Mouse (Mus musculus): Measurements from ENCODE around the gene Galntl5. TPM values are rescaled to one million over a fixed set of nuclear protein-coding genes. Genes with fewer than 3 reads are reported as not detected.

Gene Galntl5
- not detected in 2 replicates for polyA plus RNA-seq (2015; fragmentation: Nextera tagmentation; extraction: Ambion mirVana)

DNA sequence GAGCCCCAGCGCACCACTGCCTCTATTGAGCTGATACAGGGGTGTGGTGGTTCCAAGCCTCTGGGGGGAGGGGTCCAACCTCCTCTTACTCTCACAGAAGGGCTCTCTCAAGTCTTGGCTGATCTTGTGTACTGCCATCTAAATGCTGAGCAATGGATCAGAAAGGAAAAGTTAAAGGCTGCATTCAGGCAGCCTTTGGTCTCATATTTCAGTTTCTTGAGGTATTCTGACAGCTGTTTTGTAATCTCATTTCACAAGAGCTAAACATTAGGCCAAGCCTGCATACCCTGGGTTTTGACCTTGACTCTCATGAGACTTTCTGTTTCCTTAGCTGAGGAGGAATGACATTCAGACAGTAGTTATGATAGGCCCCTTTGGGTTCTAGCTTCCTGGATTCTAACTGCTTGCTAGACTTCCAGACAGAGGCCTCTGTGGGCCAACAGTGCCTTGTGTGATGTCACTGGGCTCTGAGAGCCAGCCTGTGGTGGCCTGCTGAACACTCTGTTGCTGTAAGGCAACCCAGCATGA lies at the start of gene Galntl5:
Gene Galntl5, plus strand, starts transcription at position 457 of the 528 bp plus-strand sequence.
- no peak for ATAC-seq (replicated peaks)
- H3K27me3 ChIP-seq: no peaks in the 10 kb centered on the region
- no peak within 1 kb of the TSS for H3K4me3 ChIP-seq
- WGBS: 100% methylated on average over 1 of the region's 1 CpGs
- no peaks in the 10 kb centered on the region for H3K9me3 ChIP-seq
- no peaks in the 10 kb centered on the region for H3K4me1 ChIP-seq
- H3K27ac ChIP-seq (replicated peaks): no peak within 1 kb of the TSS
- no peak within 1 kb of the TSS for H3K4me2 ChIP-seq (replicated peaks)
- H3K9ac ChIP-seq (replicated peaks): no peak within 1 kb of the TSS
- no peaks in the 10 kb centered on the region for H3K36me3 ChIP-seq

DNA sequence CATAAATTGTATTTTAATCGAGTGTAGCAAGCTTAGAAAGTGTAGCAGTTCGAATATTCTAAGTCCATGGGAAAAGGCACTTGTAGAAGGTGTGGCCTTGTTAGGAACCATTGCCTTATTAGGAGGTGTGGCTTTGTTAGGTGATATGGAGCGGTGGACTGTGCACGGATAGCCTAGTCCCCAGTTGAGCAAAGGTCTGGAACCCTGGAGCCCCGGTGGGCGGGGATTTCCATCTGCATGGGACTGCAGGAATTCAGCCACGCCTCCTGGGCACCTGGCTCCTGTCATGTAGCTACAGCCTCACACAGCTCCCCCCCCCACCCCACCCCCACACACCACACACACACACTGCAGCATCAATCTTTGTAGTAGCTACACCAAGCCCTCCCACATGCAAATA lies 34.6 kb upstream of the Galntl5 start:
- Histone ChIP-seq H3K27me3 (no peaks in the 10 kb centered on the region), H3K4me3 (no peak overlapping the region), H3K9ac (replicated peaks) (no peak overlapping the region), H3K4me2 (replicated peaks) (no peak overlapping the region), H3K36me3 (no peaks in the 10 kb centered on the region), H3K4me1 (no peaks in the 10 kb centered on the region), H3K27ac (replicated peaks) (no peak overlapping the region), H3K9me3 (no peaks in the 10 kb centered on the region)
- ATAC-seq (replicated peaks): no peak
- 89% methylated on average over 7 of the region's 7 CpGs for WGBS

DNA sequence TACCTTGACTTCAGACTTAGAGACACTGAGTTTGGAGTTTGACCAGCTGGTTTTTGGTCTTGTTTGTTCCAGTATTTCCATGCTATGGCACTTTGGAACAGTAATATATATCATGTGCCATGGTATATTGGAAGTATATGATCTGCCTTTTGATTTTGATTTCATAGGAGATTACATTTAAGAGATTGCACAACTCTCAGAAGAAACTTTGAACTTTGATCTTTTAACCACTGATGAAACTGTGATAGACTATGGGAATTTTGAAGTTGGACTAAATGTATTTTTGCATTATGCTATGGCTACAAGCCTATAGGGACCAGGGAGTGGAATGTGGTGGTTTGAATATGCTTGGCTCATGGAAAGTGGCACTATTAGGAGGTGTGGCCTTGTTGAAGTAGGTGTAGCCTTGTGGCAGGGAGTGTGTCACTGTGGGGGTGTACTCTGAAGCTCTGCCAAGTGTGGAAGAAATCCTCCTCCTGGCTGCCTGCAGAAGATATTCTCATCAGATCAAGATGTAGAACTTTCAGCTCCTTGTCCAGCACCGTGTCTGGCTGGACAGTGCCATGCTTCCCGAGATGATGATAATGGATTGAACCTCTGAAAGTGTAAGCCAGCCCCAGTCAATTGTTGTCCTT lies 31.8 kb upstream of the Galntl5 start:
- H3K4me3 ChIP-seq: no peak overlapping the region
- no peaks in the 10 kb centered on the region for H3K27me3 ChIP-seq
- ATAC-seq (replicated peaks): no peak
- H3K27ac ChIP-seq (replicated peaks): no peak overlapping the region
- no peaks in the 10 kb centered on the region for H3K9me3 ChIP-seq
- 91% methylated on average over 2 of the region's 2 CpGs for WGBS
- H3K36me3 ChIP-seq: no peaks in the 10 kb centered on the region
- no peaks in the 10 kb centered on the region for H3K4me1 ChIP-seq
- H3K9ac ChIP-seq (replicated peaks): no peak overlapping the region
- H3K4me2 ChIP-seq (replicated peaks): no peak overlapping the region

DNA sequence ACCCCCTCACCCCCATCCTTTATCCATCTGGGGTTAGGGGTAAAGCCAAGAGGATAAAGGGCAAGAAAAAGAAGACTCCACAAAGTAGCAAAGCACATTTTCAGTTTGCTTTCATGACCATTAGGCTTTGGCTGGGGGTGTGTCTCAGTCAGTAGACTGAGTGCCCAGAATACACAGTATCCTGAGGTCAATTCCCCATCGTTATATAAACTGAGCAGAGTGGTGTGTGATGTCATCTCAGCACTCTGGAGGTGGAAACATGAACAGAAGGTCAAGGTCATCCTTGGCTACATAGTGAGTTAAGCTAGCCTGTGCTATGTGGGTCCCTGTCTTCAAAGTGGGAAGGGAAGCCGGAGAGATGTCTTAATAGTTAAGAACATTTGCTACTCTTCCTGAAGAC lies 27.8 kb upstream of the Galntl5 start:
- no peak overlapping the region for H3K4me2 ChIP-seq (replicated peaks)
- H3K27ac ChIP-seq (replicated peaks): no peak overlapping the region
- no peak for ATAC-seq (replicated peaks)
- no peaks in the 10 kb centered on the region for H3K9me3 ChIP-seq
- H3K4me1 ChIP-seq: no peaks in the 10 kb centered on the region
- no peak overlapping the region for H3K9ac ChIP-seq (replicated peaks)
- no peaks in the 10 kb centered on the region for H3K36me3 ChIP-seq
- H3K27me3 ChIP-seq: no peaks in the 10 kb centered on the region
- 94% methylated on average over 2 of the region's 2 CpGs for WGBS
- no peak overlapping the region for H3K4me3 ChIP-seq

DNA sequence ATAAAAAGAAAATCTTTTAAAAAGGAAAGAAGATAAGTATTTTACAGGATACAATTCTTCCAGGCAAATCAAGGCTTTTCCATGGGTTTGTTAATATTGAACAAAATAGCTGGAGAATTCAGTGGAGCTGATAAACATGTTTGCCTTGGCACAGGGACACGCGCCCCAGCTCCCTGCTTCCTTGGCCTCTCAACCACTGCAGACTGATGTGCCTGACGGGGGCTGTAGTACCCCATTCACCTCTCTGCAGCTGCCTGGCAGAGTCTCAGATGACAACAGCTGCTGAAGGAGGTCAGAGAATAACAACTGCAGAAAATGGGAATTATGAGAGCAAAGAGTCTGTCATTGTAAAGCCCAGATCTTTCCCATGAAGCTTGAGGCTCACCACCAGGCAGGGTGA lies 27.3 kb upstream of the Galntl5 start:
- H3K9ac ChIP-seq (replicated peaks): no peak overlapping the region
- H3K27me3 ChIP-seq: no peaks in the 10 kb centered on the region
- WGBS: 55% methylated on average over 3 of the region's 3 CpGs
- no peaks in the 10 kb centered on the region for H3K36me3 ChIP-seq
- ATAC-seq (replicated peaks): no peak
- no peaks in the 10 kb centered on the region for H3K4me1 ChIP-seq
- no peak overlapping the region for H3K4me3 ChIP-seq
- H3K9me3 ChIP-seq: no peaks in the 10 kb centered on the region
- no peak overlapping the region for H3K27ac ChIP-seq (replicated peaks)
- H3K4me2 ChIP-seq (replicated peaks): no peak overlapping the region

DNA sequence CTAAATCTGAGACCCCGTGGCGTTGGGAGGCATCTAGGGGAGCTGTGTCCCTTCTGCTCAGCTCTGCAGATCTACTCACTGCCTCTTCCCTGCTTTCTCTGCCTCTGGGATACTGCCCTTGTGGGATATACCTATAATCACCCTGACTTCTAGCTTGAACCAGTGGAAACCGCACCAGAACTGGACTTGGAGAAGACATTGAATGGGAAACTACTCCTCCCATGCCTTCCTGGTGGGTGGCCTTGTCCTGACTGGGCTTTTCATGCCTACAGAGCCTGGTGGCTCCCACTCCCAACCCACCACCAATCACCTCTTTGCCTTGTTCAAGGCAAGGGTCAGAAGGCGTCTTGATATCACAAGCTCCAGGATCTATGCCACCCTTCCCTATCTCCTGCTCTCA lies 26.4 kb upstream of the Galntl5 start:
- Histone ChIP-seq H3K9me3 (no peaks in the 10 kb centered on the region), H3K4me3 (no peak overlapping the region), H3K4me2 (replicated peaks) (no peak overlapping the region), H3K4me1 (no peaks in the 10 kb centered on the region), H3K36me3 (no peaks in the 10 kb centered on the region), H3K9ac (replicated peaks) (no peak overlapping the region), H3K27ac (replicated peaks) (no peak overlapping the region), H3K27me3 (no peaks in the 10 kb centered on the region)
- no peak for ATAC-seq (replicated peaks)
- WGBS: 74% methylated on average over 4 of the region's 4 CpGs

DNA sequence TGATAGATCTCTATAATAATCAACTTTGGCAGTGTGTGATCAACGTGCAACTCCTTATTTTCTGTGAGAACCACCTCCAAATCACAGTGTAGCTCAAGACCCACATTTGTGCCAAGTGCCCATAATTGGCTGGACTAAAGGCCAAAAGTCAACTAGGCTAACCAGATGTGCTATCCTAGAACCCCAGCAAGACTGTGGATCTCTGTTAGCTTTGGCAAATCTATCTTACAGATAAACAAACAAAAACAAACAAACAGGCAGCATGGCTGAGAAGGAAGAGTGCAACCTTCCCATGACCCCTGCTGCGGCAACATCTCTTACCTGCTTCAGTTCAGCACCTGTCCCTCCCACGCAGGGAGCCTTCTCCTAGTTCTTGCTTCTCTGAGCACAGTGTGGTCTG lies 25.9 kb upstream of the Galntl5 start:
- ATAC-seq (replicated peaks): no peak
- Histone ChIP-seq H3K4me1 (0 out of 2 replicates have a peak, but pooled peaks cover under 1% of the 10 kb centered on the region), H3K4me3 (no peak overlapping the region), H3K4me2 (replicated peaks) (no peak overlapping the region), H3K9me3 (no peaks in the 10 kb centered on the region), H3K27ac (replicated peaks) (no peak overlapping the region), H3K9ac (replicated peaks) (no peak overlapping the region), H3K27me3 (no peaks in the 10 kb centered on the region), H3K36me3 (no peaks in the 10 kb centered on the region)
- WGBS: 91% methylated on average over 3 of the region's 3 CpGs

DNA sequence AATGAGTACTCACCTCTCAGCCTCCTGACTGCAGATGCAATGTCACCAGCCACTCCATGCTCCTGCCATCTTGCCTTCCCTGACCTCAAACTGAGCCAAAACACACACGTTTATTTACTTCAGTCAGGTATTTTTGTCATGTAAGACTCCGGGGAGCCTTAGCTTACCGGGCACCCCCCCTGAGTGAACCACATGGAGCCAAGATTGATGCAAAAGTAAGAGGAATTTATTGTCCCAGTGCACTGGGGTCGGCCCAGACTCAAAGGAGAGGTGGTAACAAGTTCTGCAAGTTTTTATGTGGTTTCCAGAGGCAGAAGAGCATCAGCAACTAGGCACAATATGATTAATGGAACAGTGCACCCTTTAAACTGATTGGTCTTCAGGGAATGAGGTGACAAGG lies 24.1 kb upstream of the Galntl5 start:
- Histone ChIP-seq H3K9me3 (no peaks in the 10 kb centered on the region), H3K4me3 (no peak overlapping the region), H3K9ac (replicated peaks) (no peak overlapping the region), H3K36me3 (no peaks in the 10 kb centered on the region), H3K4me2 (replicated peaks) (no peak overlapping the region), H3K27ac (replicated peaks) (no peak overlapping the region), H3K27me3 (no peaks in the 10 kb centered on the region), H3K4me1 (0 out of 2 replicates have a peak, but pooled peaks cover 7% of the 10 kb centered on the region)
- no peak for ATAC-seq (replicated peaks)
- 60% methylated on average over 4 of the region's 4 CpGs for WGBS

DNA sequence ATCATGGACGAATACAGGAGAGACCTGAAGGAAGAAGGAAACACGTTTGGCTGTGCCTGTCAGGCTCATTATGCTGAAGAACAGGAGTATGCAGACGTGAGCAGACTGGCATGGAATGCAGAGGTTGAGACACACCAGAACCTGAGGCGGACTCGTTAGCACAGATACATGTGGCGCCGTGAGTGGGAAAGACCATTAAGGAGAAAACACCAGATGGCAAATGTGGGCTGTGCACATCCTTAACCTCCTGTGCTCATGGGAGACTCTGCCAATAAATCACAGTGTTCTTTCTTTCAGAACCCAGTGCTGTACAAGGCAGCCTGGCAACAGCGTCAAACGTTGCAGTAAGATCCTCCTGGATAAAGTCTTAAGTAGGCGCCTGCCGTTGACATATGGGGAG lies 20.7 kb upstream of the Galntl5 start:
- H3K27me3 ChIP-seq: no peaks in the 10 kb centered on the region
- H3K9ac ChIP-seq (replicated peaks): no peak overlapping the region
- no peak overlapping the region for H3K27ac ChIP-seq (replicated peaks)
- H3K36me3 ChIP-seq: no peaks in the 10 kb centered on the region
- H3K4me2 ChIP-seq (replicated peaks): no peak overlapping the region
- H3K9me3 ChIP-seq: no peaks in the 10 kb centered on the region
- WGBS: 44% methylated on average over 11 of the region's 11 CpGs
- no peak overlapping the region for H3K4me3 ChIP-seq
- 0 out of 2 replicates have a peak, but pooled peaks cover 7% of the 10 kb centered on the region for H3K4me1 ChIP-seq
- ATAC-seq (replicated peaks): peak; percentile 77

DNA sequence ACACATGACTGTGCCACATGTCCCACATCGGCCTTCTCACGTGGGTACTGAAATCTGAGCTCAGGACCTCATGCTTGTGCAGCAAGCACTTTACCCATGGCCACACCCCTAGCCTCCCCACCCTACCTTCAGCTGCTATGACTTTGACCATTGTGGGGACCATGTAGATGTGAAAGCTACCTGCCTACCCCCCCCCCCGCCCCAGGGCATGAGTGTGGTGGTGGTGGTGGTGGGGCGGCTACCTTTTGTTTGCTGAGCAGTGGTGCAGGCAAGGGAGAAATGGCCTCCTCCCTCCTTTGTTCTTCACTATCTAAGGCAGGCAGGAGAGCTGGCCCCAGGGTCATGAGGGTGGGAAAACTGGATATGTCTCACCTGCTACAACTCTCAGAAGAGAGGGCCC lies 18.3 kb upstream of the Galntl5 start:
- ATAC-seq (replicated peaks): no peak
- no peak overlapping the region for H3K4me2 ChIP-seq (replicated peaks)
- H3K27me3 ChIP-seq: no peaks in the 10 kb centered on the region
- no peak overlapping the region for H3K27ac ChIP-seq (replicated peaks)
- no peak overlapping the region for H3K4me3 ChIP-seq
- 0 out of 2 replicates have a peak, but pooled peaks cover 7% of the 10 kb centered on the region for H3K4me1 ChIP-seq
- 91% methylated on average over 4 of the region's 4 CpGs for WGBS
- no peaks in the 10 kb centered on the region for H3K9me3 ChIP-seq
- no peaks in the 10 kb centered on the region for H3K36me3 ChIP-seq
- H3K9ac ChIP-seq (replicated peaks): no peak overlapping the region

DNA sequence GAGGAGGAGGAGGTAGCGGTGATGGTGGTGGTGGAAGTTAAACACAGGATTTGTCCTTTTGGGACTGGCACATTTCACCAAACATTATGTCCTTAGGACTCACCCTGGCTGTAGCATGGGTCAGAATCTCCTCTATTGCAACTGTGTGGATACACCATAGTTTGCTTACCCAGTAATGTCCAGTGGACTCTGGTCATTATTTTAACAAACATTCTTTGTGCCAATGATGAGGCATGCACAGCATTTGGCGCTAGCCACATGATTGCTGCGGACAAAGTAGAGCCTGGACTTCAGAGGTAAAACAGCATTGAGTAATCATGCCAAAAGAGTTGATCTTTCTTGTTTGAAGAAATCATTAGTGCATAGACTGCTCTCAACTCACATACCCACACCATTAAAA lies 17.3 kb upstream of the Galntl5 start:
- H3K27ac ChIP-seq (replicated peaks): no peak overlapping the region
- 90% methylated on average over 3 of the region's 3 CpGs for whole genome bisulfite sequencing
- ATAC-seq (replicated peaks): no peak
- H3K9me3 ChIP-seq: no peaks in the 10 kb centered on the region
- no peak overlapping the region for H3K9ac ChIP-seq (replicated peaks)
- no peaks in the 10 kb centered on the region for H3K36me3 ChIP-seq
- 0 out of 2 replicates have a peak, but pooled peaks cover 7% of the 10 kb centered on the region for H3K4me1 ChIP-seq
- H3K4me3 ChIP-seq: no peak overlapping the region
- no peaks in the 10 kb centered on the region for H3K27me3 ChIP-seq
- H3K4me2 ChIP-seq (replicated peaks): no peak overlapping the region

DNA sequence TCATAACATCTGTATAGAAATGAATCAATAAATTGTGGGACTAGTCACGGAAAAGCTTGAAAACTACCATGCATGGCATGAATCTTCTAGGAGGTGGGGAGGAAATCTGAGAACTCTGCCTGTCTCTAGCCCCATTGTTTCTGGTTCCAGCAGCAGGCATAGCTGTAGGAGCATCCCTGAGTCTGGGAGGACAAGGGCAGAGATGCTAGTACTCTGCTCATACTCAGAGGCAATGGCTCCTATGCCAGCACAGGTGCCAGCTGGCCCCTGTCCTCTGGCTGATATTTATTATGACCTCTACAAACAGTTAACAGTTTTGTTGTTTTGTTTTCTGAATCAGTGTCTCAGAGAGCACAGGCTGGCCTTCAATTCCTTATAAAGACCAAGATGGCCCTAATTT lies 16.9 kb upstream of the Galntl5 start:
- Histone ChIP-seq H3K4me1 (0 out of 2 replicates have a peak, but pooled peaks cover 7% of the 10 kb centered on the region), H3K4me2 (replicated peaks) (no peak overlapping the region), H3K9me3 (no peaks in the 10 kb centered on the region), H3K27me3 (no peaks in the 10 kb centered on the region), H3K36me3 (no peaks in the 10 kb centered on the region), H3K4me3 (no peak overlapping the region), H3K27ac (replicated peaks) (no peak overlapping the region), H3K9ac (replicated peaks) (no peak overlapping the region)
- WGBS: 88% methylated on average over 1 of the region's 1 CpGs
- no peak for ATAC-seq (replicated peaks)
